Mouse (Mus musculus) lung, postnatal 0 days (tissue): ENCODE results near the gene Ndufaf7. TPM values are rescaled to one million over a fixed set of nuclear protein-coding genes. Genes with fewer than 3 reads are reported as not detected.
A peak's percentile ranks its signal among the peaks of the same experiment; 100 is the strongest.

ENCODE experiments used
- ATAC-seq: fragments of 200-750 bp; cut with Nextera tagmentation; 2 replicates; pipeline ENCODE4 v1.8.0; 2017; ENCODE audit warnings: moderate library complexity
- DNase-seq: peaks from one replicate; pipeline ENCODE4 v3.0.0-alpha.2; 2016; ENCODE audit warnings: low spot score
- H3K27ac ChIP-seq: fragments of 300-500 bp; sonication (generic); 2 replicates; pipeline ENCODE4 v1.5.1; 2014; ENCODE audit warnings: antibody characterized with exemption, mild to moderate bottlenecking, low read length, mixed read lengths
- H3K27me3 ChIP-seq: fragments of 300-500 bp; sonication (generic); replicated peaks from 2 replicates; pipeline ENCODE4 v1.6.1; 2014; ENCODE audit warnings: low read length, mixed read lengths; ENCODE audit not compliant: insufficient read depth
- H3K36me3 ChIP-seq: fragments of 300-500 bp; sonication (generic); 2 replicates; pipeline ENCODE4 v1.6.1; 2014; ENCODE audit warnings: low read length, mixed read lengths; ENCODE audit not compliant: insufficient read depth
- H3K4me1 ChIP-seq: fragments of 300-500 bp; sonication (generic); 2 replicates; pipeline ENCODE4 v1.6.1; 2014; ENCODE audit warnings: antibody characterized with exemption, low read depth, low read length, mixed read lengths; ENCODE audit not compliant: insufficient read depth
- H3K4me2 ChIP-seq: fragments of 300-500 bp; sonication (generic); replicated peaks from 2 replicates; pipeline ENCODE4 v1.6.1; 2014; ENCODE audit warnings: low read depth, mild to moderate bottlenecking, low read length, moderate library complexity, mixed read lengths
- H3K4me3 ChIP-seq: fragments of 300-500 bp; sonication (generic); 2 replicates; pipeline ENCODE4 v1.5.1; 2014; ENCODE audit warnings: low read depth, low read length
- H3K9ac ChIP-seq: fragments of 300-500 bp; sonication (generic); replicated peaks from 2 replicates; pipeline ENCODE4 v1.6.1; 2014; ENCODE audit warnings: low read depth, mild to moderate bottlenecking
- H3K9me3 ChIP-seq: fragments of 300-500 bp; sonication (generic); 2 replicates; pipeline ENCODE4 v1.6.1; 2016; ENCODE audit warnings: low read length, mixed read lengths
- CTCF ChIP-seq: IDR thresholded peaks from 2 replicates; pipeline ENCODE4 v1.5.1; 2016; ENCODE audit warnings: antibody characterized with exemption, mild to moderate bottlenecking
- EP300 ChIP-seq: IDR thresholded peaks from 2 replicates; pipeline ENCODE4 v1.6.1; 2016; ENCODE audit warnings: antibody characterized with exemption, mild to moderate bottlenecking, control low read depth
- WGBS: fragments of 180-500 bp; shearing (Covaris S2); extraction: QIAGEN DNeasy Blood & Tissue Kit; methylation state at CpG from one replicate; pipeline ENCODE4 v1.1.7; 2014; 5-methylcytosine and 5-hydroxymethylcytosine counted together
- polyA plus RNA-seq: library from polyadenylated mRNA; unstranded; fragments of >200 nt; fragmentation: Nextera tagmentation; extraction: Ambion mirVana; gene quantifications from 2 replicates; pipeline ENCODE4 v1.2.1, GENCODE M21; 2015

Gene Ndufaf7
- polyA plus RNA-seq, 1 experiment from 2014 or later: 37.7 TPM

- H3K9me3 ChIP-seq: no peaks in the 10 kb centered on the region
- H3K9ac ChIP-seq: no peak overlapping the region
- peaks cover 23% of the 10 kb centered on the region; the same call in 1 of the 2 replicates for H3K36me3 ChIP-seq
- DNase-seq (no peak), ATAC-seq (no peak)
- H3K4me1 ChIP-seq: no peaks in the 10 kb centered on the region
- no peak overlapping the region for H3K4me2 ChIP-seq
- no peaks in the 10 kb centered on the region for H3K27me3 ChIP-seq
- no peak overlapping the region for H3K27ac ChIP-seq
- TF ChIP-seq CTCF (no peak), EP300 (no peak)
- WGBS: 67% methylated on average over 3 of the region's 3 CpGs
- no peak overlapping the region for H3K4me3 ChIP-seq
Measured at GRCm38 (mm10) chr17:78968500-78968899, 31.6 kb downstream of the Ndufaf7 start.

- peaks cover 2% of the 10 kb centered on the region; the same call in 1 of the 2 replicates for H3K4me1 ChIP-seq
- H3K27ac ChIP-seq: no peak overlapping the region
- H3K4me2 ChIP-seq: no peak overlapping the region
- DNase-seq: no peak
- 93% methylated on average over 8 of the region's 8 CpGs for WGBS
- TF ChIP-seq EP300 (no peak), CTCF (0 out of 2 replicates have a peak, but pooled peaks have one; percentile 15)
- no peak overlapping the region for H3K4me3 ChIP-seq
- ATAC-seq: no peak
- H3K36me3 ChIP-seq: peaks cover 11% of the 10 kb centered on the region; the same call in 1 of the 2 replicates
- H3K9me3 ChIP-seq: no peaks in the 10 kb centered on the region
- H3K9ac ChIP-seq: no peak overlapping the region
- H3K27me3 ChIP-seq: no peaks in the 10 kb centered on the region
Measured at GRCm38 (mm10) chr17:78983166-78983565, 46.2 kb downstream of the Ndufaf7 start.

GRCm38 (mm10) chr17:78983736-78984135 is 46.8 kb downstream of the Ndufaf7 start:
- no peak for ATAC-seq
- TF ChIP-seq EP300: no peak
- TF ChIP-seq CTCF: no peak
- H3K27ac ChIP-seq: no peak overlapping the region

GRCm38 (mm10) chr17:78989015-78989414 is 52.1 kb downstream of the Ndufaf7 start:
- Histone ChIP-seq H3K9ac (no peak overlapping the region), H3K36me3 (no peaks in the 10 kb centered on the region), H3K4me3 (no peak overlapping the region), H3K27me3 (no peaks in the 10 kb centered on the region), H3K27ac (no peak overlapping the region), H3K4me2 (no peak overlapping the region), H3K4me1 (peaks cover 8% of the 10 kb centered on the region; the same call in 1 of the 2 replicates), H3K9me3 (no peaks in the 10 kb centered on the region)
- DNase-seq (peak; percentile 41), ATAC-seq (peak; percentile 66)
- TF ChIP-seq CTCF: no peak
- WGBS: 72% methylated on average over 8 of the region's 8 CpGs

More at GRCm38 (mm10) chr17:78983736-78984135, 46.8 kb downstream of the Ndufaf7 start:
- DNase-seq: no peak
- no peak overlapping the region for H3K9ac ChIP-seq
- peaks cover 11% of the 10 kb centered on the region; the same call in 1 of the 2 replicates for H3K36me3 ChIP-seq
- peaks cover 2% of the 10 kb centered on the region; the same call in 1 of the 2 replicates for H3K4me1 ChIP-seq
- 88% methylated on average over 3 of the region's 3 CpGs for WGBS
- no peaks in the 10 kb centered on the region for H3K9me3 ChIP-seq
- H3K4me3 ChIP-seq: no peak overlapping the region
- no peaks in the 10 kb centered on the region for H3K27me3 ChIP-seq
- H3K4me2 ChIP-seq: no peak overlapping the region

GRCm38 (mm10) chr17:78991549-78991948 is 54.6 kb downstream of the Ndufaf7 start:
- Histone ChIP-seq H3K9ac (no peak overlapping the region), H3K9me3 (no peaks in the 10 kb centered on the region), H3K4me3 (no peak overlapping the region), H3K27ac (no peak overlapping the region), H3K27me3 (no peaks in the 10 kb centered on the region), H3K4me1 (peaks cover 11% of the 10 kb centered on the region; the same call in 1 of the 2 replicates), H3K4me2 (no peak overlapping the region), H3K36me3 (no peaks in the 10 kb centered on the region)
- ATAC-seq (no peak), DNase-seq (no peak)
- WGBS: 97% methylated on average over 2 of the region's 2 CpGs
- TF ChIP-seq EP300 (no peak), CTCF (no peak)

- H3K27ac ChIP-seq: peak overlapping the region; percentile 7; the same call in 1 of the 2 replicates
- no peaks in the 10 kb centered on the region for H3K27me3 ChIP-seq
- no peak for ATAC-seq
- H3K4me3 ChIP-seq: no peak overlapping the region
- 53% methylated on average over 9 of the region's 9 CpGs for WGBS
- peak; percentile 19 for DNase-seq
- no peaks in the 10 kb centered on the region for H3K9me3 ChIP-seq
- no peak overlapping the region for H3K4me2 ChIP-seq
- no peak for TF ChIP-seq CTCF
- TF ChIP-seq EP300: no peak
- no peaks in the 10 kb centered on the region for H3K36me3 ChIP-seq
- H3K9ac ChIP-seq: no peak overlapping the region
- peaks cover 11% of the 10 kb centered on the region; the same call in 1 of the 2 replicates for H3K4me1 ChIP-seq
Measured at GRCm38 (mm10) chr17:78992303-78993027, 55.5 kb downstream of the Ndufaf7 start.
